Mouse (Mus musculus): ENCODE results near the gene Tagln2. TPM values are rescaled to one million over a fixed set of nuclear protein-coding genes. Genes with fewer than 3 reads are reported as not detected.

The Tagln2 gene
- polyA plus RNA-seq, 1 experiment from 2014 or later: 46.6 TPM

DNA sequence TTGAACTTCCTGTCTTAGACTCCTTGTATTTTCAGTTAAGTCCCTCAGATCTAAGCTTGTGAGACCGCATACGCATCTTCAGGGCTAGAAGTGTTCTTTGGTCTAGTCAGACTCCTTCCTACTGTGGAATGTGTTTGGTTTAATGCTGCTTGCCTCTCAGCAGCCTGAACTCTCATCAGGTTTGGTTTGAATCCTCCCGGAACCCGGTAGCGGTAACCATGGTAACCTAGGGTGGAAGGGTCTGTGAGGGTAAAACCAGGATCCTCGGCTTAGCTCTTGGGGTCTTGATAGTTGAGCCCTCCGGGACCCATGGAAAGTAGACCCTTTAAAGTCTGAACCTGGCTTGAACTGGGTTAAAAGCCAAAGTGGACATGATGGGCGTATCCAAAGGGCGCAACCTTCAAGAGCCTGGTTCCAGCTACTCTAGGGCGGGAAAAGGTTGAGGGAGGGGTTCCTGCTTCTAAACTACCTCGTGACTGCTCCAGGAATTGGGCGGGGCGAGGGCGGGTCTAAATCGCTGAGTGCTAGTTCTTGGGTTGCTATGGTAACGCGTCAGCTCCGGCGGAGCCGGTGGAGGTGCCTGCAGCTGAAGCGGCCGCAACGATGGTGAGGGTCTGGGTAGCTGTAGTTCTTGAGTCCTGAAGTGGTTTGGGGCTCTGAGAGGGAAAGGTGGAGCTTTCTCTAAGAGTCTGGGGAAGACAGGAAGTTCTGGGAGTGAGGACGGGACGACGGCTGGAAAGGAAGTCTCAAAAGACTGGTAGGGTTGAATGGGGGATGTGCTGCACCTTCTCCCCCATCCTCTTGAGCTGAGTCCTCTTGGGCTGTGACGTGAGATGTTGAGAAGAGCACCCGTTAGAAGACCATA, 21.0 kb downstream of the Tagln2 start, which contains the start of gene Cfap45:
Gene Cfap45 (plus strand): TSS at position 226 of the 865 bp plus-strand sequence.
- H3K9ac ChIP-seq (replicated peaks): 0 out of 2 replicates have a peak within 1 kb of the TSS, but pooled peaks have one; percentile 2
- H3K4me1 ChIP-seq: peaks cover 15% of the 10 kb centered on the region
- H3K4me3 ChIP-seq: peak within 1 kb of the TSS; percentile 38
- no peak within 1 kb of the TSS for H3K27ac ChIP-seq (replicated peaks)
- 4% methylated on average over 28 of the region's 28 CpGs for WGBS
- peak within 1 kb of the TSS; percentile 66 for H3K4me2 ChIP-seq (replicated peaks)
- 0 out of 2 replicates have a peak, but pooled peaks cover under 1% of the 10 kb centered on the region for H3K27me3 ChIP-seq
- 0 out of 2 replicates have a peak, but pooled peaks cover 6% of the 10 kb centered on the region for H3K9me3 ChIP-seq
- H3K36me3 ChIP-seq: no peaks in the 10 kb centered on the region
- ATAC-seq (replicated peaks): peak; percentile 93

DNA sequence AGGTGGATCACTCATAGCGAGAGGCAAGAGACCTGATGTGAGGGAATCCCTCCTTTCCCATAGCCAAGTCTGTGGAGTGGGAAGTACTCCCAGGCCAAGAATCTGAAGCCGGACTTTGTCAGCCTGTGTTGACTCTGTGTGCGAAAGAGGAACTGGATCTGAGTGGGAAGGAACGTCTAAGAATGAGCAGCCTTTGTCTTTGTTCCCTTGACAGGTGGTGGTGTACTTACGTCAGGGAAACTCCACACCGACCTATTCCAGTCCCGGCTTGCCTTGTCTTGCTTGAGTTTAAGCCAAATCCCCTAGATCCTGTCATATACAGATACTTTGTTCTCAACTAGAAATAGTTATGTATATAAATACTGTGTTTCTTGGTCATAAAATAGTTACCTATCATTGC, 22.7 kb downstream of the Tagln2 start:
- no peaks in the 10 kb centered on the region for H3K36me3 ChIP-seq
- 0 out of 2 replicates have a peak, but pooled peaks cover 3% of the 10 kb centered on the region for H3K27me3 ChIP-seq
- no peak overlapping the region for H3K4me3 ChIP-seq
- WGBS: 72% methylated on average over 7 of the region's 7 CpGs
- H3K9ac ChIP-seq (replicated peaks): no peak overlapping the region
- H3K4me1 ChIP-seq: peaks cover 15% of the 10 kb centered on the region
- no peak for ATAC-seq (replicated peaks)
- H3K27ac ChIP-seq (replicated peaks): no peak overlapping the region
- H3K9me3 ChIP-seq: 0 out of 2 replicates have a peak, but pooled peaks cover 5% of the 10 kb centered on the region
- no peak overlapping the region for H3K4me2 ChIP-seq (replicated peaks)

DNA sequence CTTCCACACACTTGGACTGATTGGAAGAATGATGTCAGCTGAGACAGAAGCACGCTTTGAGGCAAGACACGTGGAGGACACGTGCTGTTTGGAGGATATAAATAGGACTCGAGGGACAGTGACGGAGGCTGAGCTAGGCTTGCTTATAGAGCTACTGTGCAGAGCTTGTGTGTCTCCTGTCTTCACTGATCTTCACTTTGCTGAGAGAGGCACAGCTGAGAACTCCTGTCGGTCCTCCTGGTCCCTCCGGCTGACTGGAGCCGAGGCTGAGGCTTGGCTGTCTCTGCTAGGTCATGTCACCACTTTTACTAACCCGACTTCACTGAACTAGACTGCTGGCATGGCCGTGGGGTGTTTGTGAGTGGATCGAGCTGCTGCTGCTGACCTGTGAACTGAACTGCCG, 23.9 kb downstream of the Tagln2 start:
- Histone ChIP-seq H3K9ac (replicated peaks) (no peak overlapping the region), H3K36me3 (no peaks in the 10 kb centered on the region), H3K27ac (replicated peaks) (no peak overlapping the region), H3K4me1 (peaks cover 15% of the 10 kb centered on the region), H3K9me3 (no peaks in the 10 kb centered on the region), H3K4me2 (replicated peaks) (no peak overlapping the region), H3K4me3 (no peak overlapping the region), H3K27me3 (0 out of 2 replicates have a peak, but pooled peaks cover 3% of the 10 kb centered on the region)
- no peak for ATAC-seq (replicated peaks)
- 72% methylated on average over 12 of the region's 12 CpGs for WGBS

DNA sequence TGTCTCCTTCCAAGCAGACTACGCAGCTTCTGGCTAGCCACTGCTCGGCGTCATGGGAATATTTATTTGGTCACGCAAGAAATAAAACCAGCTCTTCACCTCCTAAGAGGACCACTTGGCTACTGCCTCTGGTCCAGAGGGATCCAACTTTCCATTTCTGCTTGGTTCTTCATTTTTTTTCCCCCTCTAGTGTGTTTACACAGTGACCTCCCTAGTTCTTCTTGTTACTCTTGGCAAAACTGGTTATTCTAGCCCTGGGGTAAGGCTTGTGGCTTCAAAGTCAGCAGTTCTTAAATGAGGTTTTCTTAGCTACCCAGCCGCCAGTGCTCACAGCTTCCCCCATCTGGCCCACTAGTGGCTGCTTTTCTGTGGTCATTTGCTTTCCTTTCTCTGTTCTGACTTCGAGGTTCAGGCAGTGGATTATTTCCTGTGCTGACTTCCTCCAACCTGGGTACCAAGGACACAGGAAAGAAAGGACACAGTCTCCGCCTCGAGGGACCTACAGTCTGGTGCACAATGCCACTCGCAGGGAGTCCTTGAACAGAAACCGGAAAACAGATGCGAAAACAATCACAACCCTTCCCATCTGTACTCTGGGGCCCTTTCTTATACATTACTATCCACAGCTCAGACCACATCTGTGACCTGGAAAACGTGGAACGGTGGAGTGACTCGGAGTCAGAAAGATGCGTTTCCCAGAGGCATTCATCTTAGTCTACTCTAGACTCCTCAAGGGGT, 25.3 kb downstream of the Tagln2 start:
- Histone ChIP-seq H3K4me1 (peaks cover 14% of the 10 kb centered on the region), H3K27me3 (0 out of 2 replicates have a peak, but pooled peaks cover 3% of the 10 kb centered on the region), H3K27ac (replicated peaks) (no peak overlapping the region), H3K4me2 (replicated peaks) (no peak overlapping the region), H3K36me3 (no peaks in the 10 kb centered on the region), H3K9me3 (no peaks in the 10 kb centered on the region), H3K9ac (replicated peaks) (no peak overlapping the region), H3K4me3 (no peak overlapping the region)
- WGBS: 52% methylated on average over 15 of the region's 15 CpGs
- ATAC-seq (replicated peaks): no peak

DNA sequence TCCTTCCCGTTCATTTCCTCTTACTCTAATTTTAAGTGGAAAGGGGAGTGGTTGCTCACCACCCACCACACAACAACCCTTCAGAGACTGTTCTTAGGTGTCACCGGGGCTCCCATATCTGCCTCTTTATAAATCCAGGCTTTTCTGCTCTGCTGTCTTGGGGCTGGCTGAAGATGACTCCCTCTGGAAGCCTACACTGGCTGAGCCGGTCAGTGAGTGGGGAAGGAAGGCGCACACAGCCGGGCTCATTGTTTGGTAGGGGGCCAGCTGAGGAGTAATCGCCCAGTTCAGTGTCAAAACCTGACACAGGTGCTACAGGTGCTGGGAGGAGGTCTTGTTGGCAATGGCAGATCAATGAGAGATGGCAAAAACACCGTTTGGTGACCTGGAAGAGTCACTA, 26.1 kb downstream of the Tagln2 start:
- 70% methylated on average over 7 of the region's 7 CpGs for WGBS
- no peaks in the 10 kb centered on the region for H3K9me3 ChIP-seq
- no peak overlapping the region for H3K4me3 ChIP-seq
- H3K27me3 ChIP-seq: 0 out of 2 replicates have a peak, but pooled peaks cover 3% of the 10 kb centered on the region
- H3K4me1 ChIP-seq: peaks cover 13% of the 10 kb centered on the region
- no peaks in the 10 kb centered on the region for H3K36me3 ChIP-seq
- no peak overlapping the region for H3K27ac ChIP-seq (replicated peaks)
- no peak overlapping the region for H3K4me2 ChIP-seq (replicated peaks)
- no peak overlapping the region for H3K9ac ChIP-seq (replicated peaks)
- no peak for ATAC-seq (replicated peaks)

DNA sequence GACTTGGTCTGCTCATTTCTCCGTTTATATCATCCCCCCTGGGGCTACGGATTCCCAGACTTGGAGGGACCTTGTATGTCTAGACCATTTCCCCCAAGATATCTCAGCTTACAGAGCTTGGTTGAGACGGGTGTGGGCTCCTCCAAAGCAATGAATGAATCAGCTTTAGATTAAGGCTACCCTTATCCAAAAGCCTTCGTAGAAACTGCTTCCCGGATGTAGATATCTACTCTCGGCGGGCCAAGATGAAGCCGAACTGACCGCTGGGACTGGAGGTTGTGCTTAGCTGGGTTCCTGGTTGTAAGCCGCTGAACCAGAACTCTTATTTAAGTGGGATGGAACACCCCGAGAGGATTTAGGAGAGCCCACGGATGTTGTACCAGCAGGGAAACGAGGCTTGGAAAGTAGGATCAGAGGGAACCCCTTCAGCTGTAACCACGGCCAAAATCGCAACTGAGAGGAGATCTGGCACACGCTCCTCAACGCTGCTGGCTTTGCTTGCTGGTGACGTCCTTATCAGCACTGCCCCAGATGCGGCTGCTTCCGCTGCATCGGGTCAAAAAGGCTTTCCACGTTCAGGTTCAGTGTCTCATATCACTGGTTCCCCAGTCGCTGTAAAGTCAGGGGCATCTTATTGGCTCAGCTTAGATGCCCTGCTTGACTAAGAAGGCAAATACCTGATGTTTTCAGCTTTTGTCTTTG, 26.7 kb downstream of the Tagln2 start:
- Histone ChIP-seq H3K36me3 (no peaks in the 10 kb centered on the region), H3K27ac (replicated peaks) (no peak overlapping the region), H3K27me3 (0 out of 2 replicates have a peak, but pooled peaks cover 3% of the 10 kb centered on the region), H3K9ac (replicated peaks) (no peak overlapping the region), H3K4me3 (no peak overlapping the region), H3K4me2 (replicated peaks) (no peak overlapping the region), H3K9me3 (no peaks in the 10 kb centered on the region), H3K4me1 (peaks cover 7% of the 10 kb centered on the region; the same call in 1 of the 2 replicates)
- 82% methylated on average over 23 of the region's 23 CpGs for WGBS
- no peak for ATAC-seq (replicated peaks)

DNA sequence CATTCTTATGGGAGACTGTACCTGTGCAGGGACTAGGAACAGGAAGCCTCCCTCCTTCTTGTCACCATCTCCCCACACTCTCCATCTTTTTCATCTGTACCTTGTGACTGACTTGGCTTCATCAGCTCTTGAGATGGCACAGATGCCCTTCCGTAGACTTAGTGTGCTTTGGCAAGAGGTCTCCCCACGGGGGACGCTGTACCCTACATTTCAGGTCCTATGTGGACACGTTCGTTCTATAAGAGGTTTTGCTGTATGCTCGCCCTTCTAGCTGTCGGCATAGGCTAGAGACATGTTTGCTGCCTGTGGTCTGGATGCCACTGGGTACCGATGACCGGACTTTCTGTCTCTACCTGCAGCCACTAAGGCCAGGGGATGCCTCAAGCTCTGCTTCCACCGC, 27.6 kb downstream of the Tagln2 start:
- no peak overlapping the region for H3K4me2 ChIP-seq (replicated peaks)
- no peak for ATAC-seq (replicated peaks)
- H3K27ac ChIP-seq (replicated peaks): no peak overlapping the region
- H3K36me3 ChIP-seq: no peaks in the 10 kb centered on the region
- H3K27me3 ChIP-seq: peaks cover 5% of the 10 kb centered on the region; the same call in 1 of the 2 replicates
- 92% methylated on average over 10 of the region's 10 CpGs for WGBS
- H3K9me3 ChIP-seq: no peaks in the 10 kb centered on the region
- H3K4me3 ChIP-seq: no peak overlapping the region
- H3K4me1 ChIP-seq: 0 out of 2 replicates have a peak, but pooled peaks cover 11% of the 10 kb centered on the region
- no peak overlapping the region for H3K9ac ChIP-seq (replicated peaks)

DNA sequence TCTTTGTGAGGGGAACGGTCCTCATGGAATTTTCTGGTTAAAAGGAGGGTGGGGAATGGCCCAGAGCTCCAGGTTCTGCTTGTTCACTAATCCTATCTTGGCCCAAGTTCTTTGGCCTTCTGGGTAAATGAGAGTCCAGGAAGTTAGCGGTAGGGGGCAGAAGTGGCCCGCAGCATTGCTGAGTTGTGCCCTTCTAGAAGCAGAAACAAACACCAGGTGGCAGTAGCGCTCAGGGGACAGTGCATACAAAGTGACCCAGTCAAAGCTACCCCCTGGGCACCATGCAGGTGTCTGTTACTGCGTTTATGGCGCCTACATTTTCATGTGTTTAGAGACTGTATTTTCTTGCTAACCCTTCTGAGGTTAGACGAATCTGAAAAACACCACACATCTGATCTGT, 28.9 kb downstream of the Tagln2 start:
- peak; percentile 70 for ATAC-seq (replicated peaks)
- Histone ChIP-seq H3K4me3 (no peak overlapping the region), H3K36me3 (no peaks in the 10 kb centered on the region), H3K4me1 (0 out of 2 replicates have a peak, but pooled peaks cover 13% of the 10 kb centered on the region), H3K27ac (replicated peaks) (no peak overlapping the region), H3K27me3 (peaks cover 6% of the 10 kb centered on the region; the same call in 1 of the 2 replicates), H3K9me3 (no peaks in the 10 kb centered on the region), H3K4me2 (replicated peaks) (no peak overlapping the region), H3K9ac (replicated peaks) (no peak overlapping the region)
- 6% methylated on average over 7 of the region's 7 CpGs for WGBS

DNA sequence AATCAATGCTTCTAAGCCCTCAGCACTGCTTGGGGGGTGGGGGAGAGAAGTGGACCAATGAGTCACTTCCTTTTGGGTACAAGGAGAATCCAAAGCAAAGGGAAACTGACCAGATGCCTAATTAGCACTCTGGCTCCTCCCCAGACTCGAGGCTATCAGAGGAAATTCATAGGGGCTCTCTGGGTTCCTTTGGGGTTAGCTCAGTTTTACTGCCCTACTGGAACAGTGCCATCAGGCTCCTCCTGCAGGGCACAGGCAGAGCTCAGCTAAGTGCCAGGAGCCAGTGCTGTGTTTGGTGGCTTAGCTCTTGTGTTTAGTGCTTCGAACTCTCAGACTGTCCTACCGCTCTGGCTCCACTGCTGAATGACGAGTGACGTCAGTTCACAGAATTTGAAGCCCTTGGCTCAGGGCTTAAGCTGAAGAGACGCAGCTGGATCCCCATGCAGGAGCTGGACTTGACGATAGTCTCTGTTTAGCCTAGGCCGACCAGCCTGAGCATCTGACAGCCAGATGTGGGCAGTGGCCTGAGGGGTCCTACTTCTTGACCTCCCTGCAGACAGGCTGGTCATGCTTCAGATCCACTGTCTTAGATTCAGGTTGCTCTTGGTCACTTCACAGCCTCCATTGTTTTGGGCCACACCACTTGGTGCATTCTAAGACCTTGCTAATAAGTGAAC, 30.8 kb downstream of the Tagln2 start:
- H3K9ac ChIP-seq (replicated peaks): no peak overlapping the region
- no peak overlapping the region for H3K4me2 ChIP-seq (replicated peaks)
- WGBS: 19% methylated on average over 8 of the region's 8 CpGs
- 0 out of 2 replicates have a peak, but pooled peaks cover 13% of the 10 kb centered on the region for H3K4me1 ChIP-seq
- H3K27me3 ChIP-seq: peaks cover 6% of the 10 kb centered on the region; the same call in 1 of the 2 replicates
- no peak overlapping the region for H3K4me3 ChIP-seq
- no peaks in the 10 kb centered on the region for H3K9me3 ChIP-seq
- H3K27ac ChIP-seq (replicated peaks): no peak overlapping the region
- 0 out of 2 replicates have a peak, but pooled peaks have one; percentile 12 for ATAC-seq (replicated peaks)
- H3K36me3 ChIP-seq: no peaks in the 10 kb centered on the region

DNA sequence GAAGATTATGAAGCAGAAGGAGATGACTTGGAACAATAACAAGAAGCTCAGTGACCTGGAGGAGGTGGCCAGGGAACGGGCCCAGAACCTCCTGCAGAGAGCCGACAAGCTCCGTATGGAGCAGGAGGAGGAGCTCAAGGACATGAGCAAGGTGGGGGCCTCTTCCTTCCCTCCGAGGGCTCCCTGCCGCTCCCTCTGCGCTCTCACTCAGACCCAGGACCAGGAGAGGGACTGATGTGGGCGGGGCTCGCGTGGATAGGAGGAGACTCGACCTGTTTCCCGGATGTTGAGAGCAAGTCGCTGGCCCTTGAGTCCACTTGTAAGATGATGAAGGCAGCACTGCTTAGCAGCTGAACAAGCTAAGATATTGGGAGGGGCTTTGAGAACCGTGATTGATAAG, 32.7 kb downstream of the Tagln2 start:
- no peak overlapping the region for H3K9ac ChIP-seq (replicated peaks)
- no peaks in the 10 kb centered on the region for H3K36me3 ChIP-seq
- peak overlapping the region; percentile 35 for H3K4me2 ChIP-seq (replicated peaks)
- no peak overlapping the region for H3K27ac ChIP-seq (replicated peaks)
- WGBS: 1% methylated on average over 12 of the region's 13 CpGs
- ATAC-seq (replicated peaks): peak; percentile 67
- no peaks in the 10 kb centered on the region for H3K9me3 ChIP-seq
- peak overlapping the region; percentile 20 for H3K4me3 ChIP-seq
- peaks cover 3% of the 10 kb centered on the region; the same call in 1 of the 2 replicates for H3K27me3 ChIP-seq
- 0 out of 2 replicates have a peak, but pooled peaks cover 13% of the 10 kb centered on the region for H3K4me1 ChIP-seq

DNA sequence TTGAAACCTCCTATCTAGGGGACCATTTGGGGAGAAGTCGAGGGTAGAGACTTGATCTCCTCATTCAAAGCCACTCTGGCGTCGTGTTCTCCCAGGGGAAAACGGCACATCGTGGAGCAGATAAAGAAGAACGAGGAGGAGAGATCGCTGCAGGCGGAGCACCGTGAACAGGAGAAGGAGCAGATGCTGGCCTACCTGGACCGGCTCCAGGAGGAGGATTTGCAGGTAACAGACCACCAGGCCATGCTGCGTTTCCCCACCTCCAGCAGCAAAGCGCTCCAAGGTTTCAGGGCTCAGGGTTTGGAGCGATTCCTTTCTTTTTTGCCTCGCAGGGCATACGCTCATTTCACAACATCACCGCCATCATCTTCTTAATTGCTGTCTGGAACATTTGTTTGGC, 35.3 kb downstream of the Tagln2 start:
- Histone ChIP-seq H3K9me3 (no peaks in the 10 kb centered on the region), H3K36me3 (no peaks in the 10 kb centered on the region), H3K27me3 (peaks cover 3% of the 10 kb centered on the region; the same call in 1 of the 2 replicates), H3K27ac (replicated peaks) (no peak overlapping the region), H3K4me2 (replicated peaks) (no peak overlapping the region), H3K9ac (replicated peaks) (no peak overlapping the region), H3K4me3 (no peak overlapping the region), H3K4me1 (peaks cover 17% of the 10 kb centered on the region; the same call in 1 of the 2 replicates)
- 80% methylated on average over 16 of the region's 16 CpGs for WGBS
- ATAC-seq (replicated peaks): no peak
